Mouse (Mus musculus) liver, postnatal 0 days (tissue): ENCODE results near the gene Srsf6. TPM values are rescaled to one million over a fixed set of nuclear protein-coding genes. Genes with fewer than 3 reads are reported as not detected.

Experiments used
- ATAC-seq: fragments of 200-750 bp; cut with Nextera tagmentation; 2 replicates; pipeline ENCODE4 v1.8.0; 2017; ENCODE audit warnings: mild to moderate bottlenecking, moderate library complexity
- DNase-seq: peaks from one replicate; pipeline ENCODE4 v3.0.0-alpha.2; 2016
- H3K27ac ChIP-seq: fragments of 300-500 bp; sonication (generic); 2 replicates; pipeline ENCODE4 v1.5.1; 2014; ENCODE audit warnings: antibody characterized with exemption, moderate library complexity, mild to moderate bottlenecking, low read depth
- H3K27me3 ChIP-seq: fragments of 300-500 bp; sonication (generic); 2 replicates; pipeline ENCODE4 v1.6.1; 2014; ENCODE audit warnings: low read length, control low read depth, mixed read lengths; ENCODE audit not compliant: insufficient read depth
- H3K36me3 ChIP-seq: fragments of 300-500 bp; sonication (generic); replicated peaks from 2 replicates; pipeline ENCODE4 v1.6.1; 2014; ENCODE audit warnings: mild to moderate bottlenecking, control low read depth, low read length, moderate library complexity, mixed read lengths; ENCODE audit not compliant: insufficient read depth
- H3K4me1 ChIP-seq: fragments of 300-500 bp; sonication (generic); 2 replicates; pipeline ENCODE4 v1.6.1; 2014; ENCODE audit warnings: antibody characterized with exemption, mild to moderate bottlenecking, control low read depth; ENCODE audit not compliant: insufficient read depth
- H3K4me2 ChIP-seq: fragments of 300-500 bp; sonication (generic); 2 replicates; pipeline ENCODE4 v1.6.1; 2014; ENCODE audit warnings: low read depth, mild to moderate bottlenecking, low read length, moderate library complexity, mixed read lengths
- H3K4me3 ChIP-seq: fragments of 300-500 bp; sonication (generic); 2 replicates; pipeline ENCODE4 v1.5.1; 2014; ENCODE audit warnings: low read depth, low read length
- H3K9ac ChIP-seq: fragments of 300-500 bp; sonication (generic); replicated peaks from 2 replicates; pipeline ENCODE4 v1.6.1; 2014; ENCODE audit warnings: mild to moderate bottlenecking, moderate library complexity
- H3K9me3 ChIP-seq: fragments of 300-500 bp; sonication (generic); 2 replicates; pipeline ENCODE4 v1.6.1; 2016; ENCODE audit warnings: mild to moderate bottlenecking, control low read depth, low read length, mixed read lengths
- CTCF ChIP-seq: sonication (generic); IDR thresholded peaks from 2 replicates; pipeline ENCODE4 v1.5.1; 2016; ENCODE audit warnings: antibody characterized with exemption, low read depth
- EP300 ChIP-seq: IDR thresholded peaks from 2 replicates; pipeline ENCODE4 v1.6.1; 2016; ENCODE audit warnings: antibody characterized with exemption, low read depth, mild to moderate bottlenecking
- WGBS: fragments of 180-500 bp; shearing (Covaris S2); extraction: QIAGEN DNeasy Blood & Tissue Kit; methylation state at CpG from one replicate; pipeline ENCODE4 v1.1.7; 2014; ENCODE audit not compliant: insufficient replicate concordance; 5-methylcytosine and 5-hydroxymethylcytosine counted together
- polyA plus RNA-seq: library from polyadenylated mRNA; unstranded; fragments of >200 nt; fragmentation: Nextera tagmentation; extraction: Ambion mirVana; gene quantifications from 2 replicates; pipeline ENCODE4 v1.2.1, GENCODE M21; 2015

Srsf6 gene
- polyA plus RNA-seq, 1 experiment from 2014 or later, result 56.3 TPM

GRCm38 (mm10) chr2:162943931-162944330, 12.6 kb downstream of the Srsf6 start:
- WGBS, result 9% methylated on average over 11 of the region's 11 CpGs
- Histone ChIP-seq H3K4me3 (peak overlapping the region; percentile 52), H3K4me2 (peak overlapping the region; percentile 88), H3K9me3 (no peaks in the 10 kb centered on the region), H3K9ac (peak overlapping the region; percentile 48; the same call in 1 of the 2 replicates), H3K27me3 (peaks cover 9% of the 10 kb centered on the region), H3K4me1 (peaks cover 18% of the 10 kb centered on the region), H3K36me3 (peaks cover 16% of the 10 kb centered on the region), H3K27ac (no peak overlapping the region)
- ATAC-seq (no peak), DNase-seq (no peak)
- TF ChIP-seq EP300 (no peak), CTCF (no peak)

GRCm38 (mm10) chr2:162946964-162947363, 15.6 kb downstream of the Srsf6 start:
- H3K27ac ChIP-seq, result no peak overlapping the region
- no peak for ATAC-seq
- no peak overlapping the region for H3K9ac ChIP-seq
- DNase-seq, result no peak
- H3K27me3 ChIP-seq, result peaks cover 9% of the 10 kb centered on the region
- TF ChIP-seq CTCF (no peak), EP300 (no peak)
- no peak overlapping the region for H3K4me3 ChIP-seq
- 82% methylated on average over 5 of the region's 5 CpGs for WGBS
- H3K4me1 ChIP-seq, result peaks cover 5% of the 10 kb centered on the region; the same call in 1 of the 2 replicates
- H3K4me2 ChIP-seq, result no peak overlapping the region
- no peaks in the 10 kb centered on the region for H3K9me3 ChIP-seq
- H3K36me3 ChIP-seq, result no peaks in the 10 kb centered on the region

GRCm38 (mm10) chr2:162947736-162948135, 16.4 kb downstream of the Srsf6 start:
- Histone ChIP-seq H3K27me3 (peaks cover 9% of the 10 kb centered on the region), H3K4me3 (no peak overlapping the region), H3K9ac (no peak overlapping the region), H3K4me1 (peaks cover 5% of the 10 kb centered on the region; the same call in 1 of the 2 replicates), H3K4me2 (peak overlapping the region; percentile 53), H3K27ac (no peak overlapping the region), H3K9me3 (no peaks in the 10 kb centered on the region), H3K36me3 (no peaks in the 10 kb centered on the region)
- TF ChIP-seq EP300 (no peak), CTCF (no peak)
- DNase-seq (no peak), ATAC-seq (peak; percentile 35; the same call in 1 of the 2 replicates)
- 43% methylated on average over 15 of the region's 15 CpGs for WGBS

- 52% methylated on average over 14 of the region's 14 CpGs for WGBS
- no peaks in the 10 kb centered on the region for H3K36me3 ChIP-seq
- peak overlapping the region; percentile 53 for H3K4me2 ChIP-seq
- H3K9ac ChIP-seq, result no peak overlapping the region
- no peak overlapping the region for H3K27ac ChIP-seq
- peaks cover 4% of the 10 kb centered on the region; the same call in 1 of the 2 replicates for H3K4me1 ChIP-seq
- ATAC-seq (peak; percentile 26; the same call in 1 of the 2 replicates), DNase-seq (no peak)
- TF ChIP-seq CTCF (no peak), EP300 (no peak)
- H3K4me3 ChIP-seq, result no peak overlapping the region
- no peaks in the 10 kb centered on the region for H3K9me3 ChIP-seq
- H3K27me3 ChIP-seq, result peaks cover 4% of the 10 kb centered on the region
Observed at GRCm38 (mm10) chr2:162948221-162948620, 16.9 kb downstream of the Srsf6 start.

GRCm38 (mm10) chr2:162950776-162951175, 19.4 kb downstream of the Srsf6 start:
- no peak overlapping the region for H3K9ac ChIP-seq
- no peak for TF ChIP-seq CTCF
- no peak for TF ChIP-seq EP300
- no peak overlapping the region for H3K27ac ChIP-seq
- 80% methylated on average over 2 of the region's 2 CpGs for WGBS
- no peaks in the 10 kb centered on the region for H3K4me1 ChIP-seq
- H3K9me3 ChIP-seq, result no peaks in the 10 kb centered on the region
- DNase-seq, result no peak
- H3K4me2 ChIP-seq, result no peak overlapping the region
- no peak for ATAC-seq
- H3K36me3 ChIP-seq, result no peaks in the 10 kb centered on the region
- no peak overlapping the region for H3K4me3 ChIP-seq
- H3K27me3 ChIP-seq, result no peaks in the 10 kb centered on the region

- Histone ChIP-seq H3K4me3 (no peak overlapping the region), H3K4me2 (no peak overlapping the region), H3K4me1 (no peaks in the 10 kb centered on the region), H3K36me3 (no peaks in the 10 kb centered on the region), H3K27ac (no peak overlapping the region), H3K27me3 (no peaks in the 10 kb centered on the region), H3K9ac (no peak overlapping the region), H3K9me3 (no peaks in the 10 kb centered on the region)
- TF ChIP-seq EP300, result no peak
- peak; percentile 38 for TF ChIP-seq CTCF
- ATAC-seq, result no peak
- 88% methylated on average over 2 of the region's 2 CpGs for WGBS
- DNase-seq, result no peak
Observed at GRCm38 (mm10) chr2:162956843-162957242, 25.5 kb downstream of the Srsf6 start.

- Histone ChIP-seq H3K27ac (no peak overlapping the region), H3K4me1 (no peaks in the 10 kb centered on the region), H3K27me3 (no peaks in the 10 kb centered on the region), H3K4me3 (no peak overlapping the region), H3K9me3 (no peaks in the 10 kb centered on the region), H3K36me3 (no peaks in the 10 kb centered on the region), H3K4me2 (no peak overlapping the region), H3K9ac (no peak overlapping the region)
- ATAC-seq, result no peak
- no peak for DNase-seq
- TF ChIP-seq CTCF (no peak), EP300 (no peak)
- WGBS, result 65% methylated on average over 8 of the region's 10 CpGs
Observed at GRCm38 (mm10) chr2:162961321-162961720, 30.0 kb downstream of the Srsf6 start.
